Mouse (Mus musculus) megakaryocyte-erythroid progenitor cell, adult 5 weeks (primary cell): ENCODE measurements around the gene Slc16a7. TPM values are rescaled to one million over a fixed set of nuclear protein-coding genes. Genes with fewer than 3 reads are reported as not detected.

ENCODE experiments used
- polyA plus RNA-seq: library from polyadenylated mRNA; stranded (reverse); fragments of >175 nt; gene quantifications from 2 replicates; pipeline ENCODE4 v1.2.3, GENCODE M21; 2012

Gene Slc16a7
- polyA plus RNA-seq: 8.0 and 9.8 TPM in 2 replicates

DNA sequence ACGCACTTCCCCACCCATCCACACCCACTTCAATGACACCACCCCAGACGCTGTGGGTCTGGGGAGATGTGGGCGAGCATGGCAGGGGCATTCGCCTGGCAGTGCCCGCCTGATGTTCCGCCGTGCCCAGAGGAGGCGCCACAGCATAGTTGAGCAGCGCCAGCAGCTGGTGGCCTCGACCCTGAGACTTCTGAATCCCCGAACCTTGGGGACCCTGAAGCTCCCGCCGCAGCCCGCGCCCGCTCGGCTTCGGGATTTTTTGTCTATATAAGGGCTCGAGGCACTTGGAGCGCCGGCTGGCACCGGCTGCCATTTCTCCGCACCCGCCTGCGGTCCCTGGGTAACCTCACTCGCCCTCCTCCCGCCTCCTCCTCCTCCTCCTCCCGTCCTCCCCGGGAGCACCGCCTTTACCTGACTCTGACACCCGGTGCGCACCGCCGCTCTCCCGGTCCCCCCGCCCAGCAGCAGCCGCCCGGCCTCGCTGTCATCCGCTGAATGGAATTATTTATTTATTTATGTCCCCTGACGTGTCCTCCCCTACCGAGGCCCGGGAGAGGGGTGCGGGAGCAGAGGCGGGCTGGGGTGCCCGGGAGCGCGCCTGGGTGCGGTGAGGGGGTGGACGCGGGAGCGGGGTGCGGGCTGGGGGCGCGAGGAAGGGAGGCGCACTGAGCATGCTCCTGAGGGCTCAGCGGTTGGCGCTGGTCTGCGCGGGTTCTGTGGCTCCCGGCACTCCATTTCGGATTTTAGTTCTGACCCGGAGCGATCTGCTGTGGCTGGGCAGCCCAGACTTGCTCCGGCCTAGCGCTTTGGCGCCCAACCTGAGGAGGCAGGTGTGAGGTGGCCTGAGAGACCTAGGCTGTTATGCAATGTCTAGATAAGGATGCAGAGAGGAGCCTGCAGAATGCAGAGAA is at the start of gene Slc16a7:
Gene Slc16a7, minus strand, starts transcription at position 590 of the 911 bp plus-strand sequence.

